Mouse (Mus musculus) liver, embryonic 14.5 days (tissue): ENCODE measurements at regions not wholly inside any gene's neighbourhood (a gene's known extent, or its start where the extent isn't known, plus 50 kb on each side); places are given as distances from the start of the nearest gene placed in this dataset.

Experiments
- CTCF ChIP-seq: IDR thresholded peaks from 2 replicates; pipeline ENCODE4 v1.5.1; 2016; ENCODE audit warnings: antibody characterized with exemption, low read depth, control low read depth
- EP300 ChIP-seq: IDR thresholded peaks from 2 replicates; pipeline ENCODE4 v1.6.1; 2016; ENCODE audit warnings: antibody characterized with exemption, low read depth

DNA sequence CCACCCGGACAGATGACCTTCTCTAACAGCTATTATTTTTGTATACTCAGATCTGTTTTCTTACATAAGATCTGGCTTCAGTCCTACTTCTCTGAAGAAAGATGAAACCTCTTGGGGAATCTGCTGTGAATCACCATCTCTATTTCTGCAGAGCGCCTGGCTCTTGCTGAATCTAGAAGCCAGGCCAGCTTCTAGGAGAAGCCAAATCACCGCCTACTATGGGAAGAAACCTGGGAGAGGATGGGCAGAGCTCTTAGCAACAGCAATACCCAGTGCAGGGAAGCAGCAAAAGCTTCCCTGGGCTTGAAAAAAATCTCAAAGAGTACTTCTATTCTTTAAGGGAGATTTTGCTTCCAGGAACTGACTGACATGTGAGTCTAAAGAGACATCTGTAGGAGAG lies 77.5 kb upstream of the Ldb2 start:
- TF ChIP-seq CTCF (no peak), EP300 (no peak)
